Mouse (Mus musculus): ENCODE results near the gene 2810004N23Rik. TPM values are rescaled to one million over a fixed set of nuclear protein-coding genes. Genes with fewer than 3 reads are reported as not detected.
A peak's percentile ranks its signal among the peaks of the same experiment; 100 is the strongest.

The 2810004N23Rik gene
- polyA plus RNA-seq, 1 experiment from 2014 or later = 53.8 TPM

GRCm38 (mm10) chr8:124792708-124793107 lies 70.2 kb downstream of the 2810004N23Rik start, which contains the start of gene Trim67:
TSS of gene Trim67 (plus strand) at chr8:124793092.
- H3K36me3 ChIP-seq (replicated peaks) = no peaks in the 10 kb centered on the region
- peak within 1 kb of the TSS; percentile 90 for H3K27ac ChIP-seq
- H3K4me2 ChIP-seq = peak within 1 kb of the TSS; percentile 99
- peaks cover 51% of the 10 kb centered on the region for H3K4me1 ChIP-seq
- no peaks in the 10 kb centered on the region for H3K9me3 ChIP-seq
- ATAC-seq (ENCODE audit: low FRiP score) = peak; percentile 89
- WGBS = under 1% methylated on average over 38 of the region's 39 CpGs
- H3K9ac ChIP-seq = peak within 1 kb of the TSS; percentile 72
- peak within 1 kb of the TSS; percentile 66 for H3K4me3 ChIP-seq (replicated peaks)
- H3K27me3 ChIP-seq = peaks cover 75% of the 10 kb centered on the region

DNA sequence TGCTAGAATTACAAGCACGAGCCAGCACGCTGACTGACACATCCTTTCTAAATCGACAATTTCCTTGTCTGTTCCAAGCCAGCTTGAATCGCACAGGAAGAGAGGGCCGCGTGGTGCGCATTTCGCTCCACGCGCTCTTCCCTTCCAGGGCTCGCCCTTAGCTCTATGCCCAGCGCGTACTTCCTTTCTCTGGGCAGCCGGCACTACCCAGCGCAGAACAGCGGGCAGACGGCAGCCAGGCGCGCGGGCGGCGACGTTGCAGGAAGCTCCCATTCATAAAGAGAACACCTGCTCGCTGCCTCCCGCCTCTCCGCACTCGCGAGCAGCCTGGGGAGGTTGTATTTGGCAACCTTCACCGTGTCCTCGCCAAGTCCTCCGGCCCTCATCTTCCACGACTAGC lies 70.7 kb downstream of the 2810004N23Rik start:
- peak overlapping the region; percentile 66 for H3K4me3 ChIP-seq (replicated peaks)
- WGBS = under 1% methylated on average over 32 of the region's 32 CpGs
- H3K27me3 ChIP-seq = peaks cover 72% of the 10 kb centered on the region
- no peaks in the 10 kb centered on the region for H3K36me3 ChIP-seq (replicated peaks)
- peak overlapping the region; percentile 90 for H3K27ac ChIP-seq
- peaks cover 51% of the 10 kb centered on the region for H3K4me1 ChIP-seq
- peak overlapping the region; percentile 72 for H3K9ac ChIP-seq
- H3K4me2 ChIP-seq = peak overlapping the region; percentile 99
- ATAC-seq (ENCODE audit: low FRiP score) = peak; percentile 42
- H3K9me3 ChIP-seq = no peaks in the 10 kb centered on the region

DNA sequence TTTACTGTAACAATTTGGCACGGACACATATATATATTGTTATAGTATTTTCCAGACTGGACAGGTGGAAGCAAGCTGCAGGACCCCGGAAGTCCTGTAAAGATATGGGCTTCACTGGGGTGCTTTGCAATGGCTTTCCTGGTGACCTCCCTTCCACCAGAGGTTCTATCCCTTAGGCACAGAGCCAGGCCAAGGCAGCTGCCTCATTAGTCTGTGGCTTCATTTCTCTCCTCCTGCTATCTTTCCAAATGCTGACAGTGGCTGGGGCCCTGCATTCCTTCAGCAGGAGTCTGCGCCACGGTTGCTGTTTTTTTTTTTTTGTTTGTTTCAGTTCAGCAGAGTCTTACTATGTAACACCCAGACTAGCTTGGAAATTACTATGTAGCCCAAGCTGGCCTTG lies 71.2 kb downstream of the 2810004N23Rik start:
- peak overlapping the region; percentile 99 for H3K4me2 ChIP-seq
- 50% methylated on average over 4 of the region's 4 CpGs for WGBS
- peak overlapping the region; percentile 66 for H3K4me3 ChIP-seq (replicated peaks)
- no peak for ATAC-seq (ENCODE audit: low FRiP score)
- H3K9ac ChIP-seq = no peak overlapping the region; the same call in 1 of the 2 replicates
- peaks cover 72% of the 10 kb centered on the region for H3K27me3 ChIP-seq
- H3K36me3 ChIP-seq (replicated peaks) = no peaks in the 10 kb centered on the region
- peaks cover 47% of the 10 kb centered on the region for H3K4me1 ChIP-seq
- H3K27ac ChIP-seq = peak overlapping the region; percentile 90
- H3K9me3 ChIP-seq = no peaks in the 10 kb centered on the region

DNA sequence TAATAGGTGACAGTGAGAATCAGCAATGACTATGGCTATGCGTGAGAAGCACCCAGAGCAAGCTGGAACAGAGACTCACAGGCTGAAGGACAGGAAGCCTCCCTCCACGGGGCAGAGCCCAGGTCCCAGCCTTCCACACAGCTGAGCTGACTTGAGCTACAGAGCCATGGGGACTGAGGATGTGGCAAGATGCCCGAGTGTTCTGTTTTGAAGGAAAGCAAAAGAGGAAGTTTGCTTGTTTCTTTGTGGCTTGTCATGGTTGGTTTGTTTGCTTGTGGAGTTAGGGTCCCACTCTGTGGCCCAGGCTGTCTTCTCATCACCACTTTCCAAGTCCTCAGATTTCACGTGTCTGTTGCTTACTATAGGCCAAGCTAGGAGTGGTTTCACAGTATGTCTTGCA lies 72.2 kb downstream of the 2810004N23Rik start:
- Histone ChIP-seq H3K4me3 (replicated peaks) (no peak overlapping the region), H3K27me3 (peaks cover 67% of the 10 kb centered on the region), H3K27ac (no peak overlapping the region), H3K4me2 (no peak overlapping the region), H3K9me3 (no peaks in the 10 kb centered on the region), H3K4me1 (peaks cover 37% of the 10 kb centered on the region), H3K36me3 (replicated peaks) (no peaks in the 10 kb centered on the region), H3K9ac (no peak overlapping the region)
- ATAC-seq (ENCODE audit: low FRiP score) = no peak
- 75% methylated on average over 4 of the region's 4 CpGs for WGBS

Other genes with a start within 250 kb of the 2810004N23Rik start
- gene 2310022B05Rik, start 199.8 kb downstream of the 2810004N23Rik start, polyA plus RNA-seq (2016; fragmentation: Nextera tagmentation; extraction: Ambion mirVana) = 22.8 and 23.1 TPM in 2 replicates
- 56.8 and 57.3 TPM in 2 replicates for gene Ttc13, start 141.1 kb downstream of the 2810004N23Rik start, polyA plus RNA-seq (2016; fragmentation: Nextera tagmentation; extraction: Ambion mirVana)
- 35.5 and 35.7 TPM in 2 replicates for gene Arv1, start 141.0 kb downstream of the 2810004N23Rik start, polyA plus RNA-seq (2016; fragmentation: Nextera tagmentation; extraction: Ambion mirVana)
- 0.79 and 0.97 TPM in 2 replicates for gene Fam89a, start 111.3 kb downstream of the 2810004N23Rik start, polyA plus RNA-seq (2016; fragmentation: Nextera tagmentation; extraction: Ambion mirVana)
- 6.1 and 6.4 TPM in 2 replicates for gene Trim67, start 70.0 kb downstream of the 2810004N23Rik start, polyA plus RNA-seq (2016; fragmentation: Nextera tagmentation; extraction: Ambion mirVana)
- gene Gnpat, start 87 bp downstream of the 2810004N23Rik start, polyA plus RNA-seq (2016; fragmentation: Nextera tagmentation; extraction: Ambion mirVana) = 130 and 131 TPM in 2 replicates
- gene Exoc8, start 34.6 kb upstream of the 2810004N23Rik start, polyA plus RNA-seq (2016; fragmentation: Nextera tagmentation; extraction: Ambion mirVana) = 15.0 and 15.3 TPM in 2 replicates
- 12.8 and 14.5 TPM in 2 replicates for gene Sprtn, start 34.8 kb upstream of the 2810004N23Rik start, polyA plus RNA-seq (2016; fragmentation: Nextera tagmentation; extraction: Ambion mirVana)
- 19.5 and 20.0 TPM in 2 replicates for gene Egln1, start 86.2 kb upstream of the 2810004N23Rik start, polyA plus RNA-seq (2016; fragmentation: Nextera tagmentation; extraction: Ambion mirVana)
- 122 and 134 TPM in 2 replicates for gene Tsnax, start 149.9 kb upstream of the 2810004N23Rik start, polyA plus RNA-seq (2016; fragmentation: Nextera tagmentation; extraction: Ambion mirVana)
- 0.63 and 2.3 TPM in 2 replicates for gene Disc1, start 191.1 kb upstream of the 2810004N23Rik start, polyA plus RNA-seq (2016; fragmentation: Nextera tagmentation; extraction: Ambion mirVana)

Measured in forebrain, embryonic 12.5 days (tissue).